In the genomic region with DNA sequence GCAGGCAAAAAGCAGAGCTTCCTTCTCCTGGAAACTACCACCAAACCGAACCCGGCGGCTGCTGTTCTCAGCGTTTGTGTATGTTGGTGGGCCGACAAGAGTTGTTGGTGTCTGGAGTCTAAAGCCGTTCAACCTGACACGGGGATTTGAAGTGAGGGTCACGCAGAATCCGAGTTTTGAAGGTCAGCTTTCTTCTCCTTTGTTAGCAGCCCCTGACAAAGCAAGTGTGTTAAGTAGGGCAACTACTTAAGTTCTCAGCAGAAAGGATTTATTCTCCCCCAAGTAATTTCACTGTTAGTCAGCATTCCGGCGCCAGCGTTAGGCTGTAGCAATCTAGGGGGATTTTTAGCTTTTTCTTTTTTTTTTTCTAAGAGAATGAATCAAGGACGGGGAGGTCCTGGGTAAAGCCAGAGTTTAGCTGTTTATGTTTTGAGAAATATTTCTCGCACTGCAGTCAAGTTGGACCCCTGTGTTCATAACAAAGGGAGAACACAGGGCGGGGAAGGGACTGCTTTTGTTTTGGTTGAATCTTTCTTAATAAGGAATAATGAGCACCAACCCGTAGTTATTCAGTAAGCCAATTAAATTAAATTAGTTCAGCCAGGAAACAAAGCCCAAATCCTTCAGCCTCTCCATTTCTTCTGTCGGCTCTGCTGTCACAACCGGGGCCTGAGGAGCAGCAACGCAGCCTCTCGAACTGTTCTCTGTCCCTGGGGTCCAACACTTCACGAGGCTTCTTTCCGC, we compare ENCODE assay signal across 21 mouse cellular contexts.
DNase-seq lines count a peak whose midpoint lies in the region; ATAC-seq lines count a peak whose summit lies in the region.
"Had no signal": no experiment of that assay in that cellular context is flagged by ENCODE, and none has a peak within 500 bp of the region (broad histone marks: within the 10 kb centered on the region; RNA-seq: fewer than 3 reads in every experiment).

No protein-coding gene starts in this region.

- DNase-seq in midbrain, embryonic 11.5 days (ENCODE audit: low spot score, missing footprints), result peak; percentile 82
- no peak for DNase-seq in left cerebral cortex, postnatal 36 days (ENCODE audit: low spot score in 2 of 2)
- DNase-seq in lung, postnatal 14 days, result no peak
- DNase-seq in left cerebral cortex, adult 8-10 months (ENCODE audit: low spot score in 2 of 2), result no peak
- DNase-seq in left cerebral cortex, adult 18-20 months (ENCODE audit: low spot score in 2 of 2), result no peak
- DNase-seq: adrenal gland, postnatal 10 days; cerebellum, adult 9-11 months; heart, adult 11 months; kidney, adult 18-20 months; kidney, postnatal 36 days; liver, embryonic 13.5 days; lung, postnatal 10 days; spleen, adult 18-20 months; thymus, postnatal 25 days had no signal

- no peak for ATAC-seq in neural tube, embryonic 13.5 days (ENCODE audit: low read depth)
- no peak for ATAC-seq in neural tube, embryonic 15.5 days (ENCODE audit: low FRiP score)
- no peak for ATAC-seq in forebrain, embryonic 12.5 days (ENCODE audit: low FRiP score)
- ATAC-seq in midbrain, embryonic 11.5 days (ENCODE audit: low FRiP score), result no peak

- no peaks in the 10 kb centered on the region for H3K27me3 ChIP-seq in neural tube, embryonic 13.5 days
- no peaks in the 10 kb centered on the region for H3K27me3 ChIP-seq in neural tube, embryonic 15.5 days (replicated peaks)
- H3K27me3 ChIP-seq in forebrain, embryonic 12.5 days, result peaks cover 10% of the 10 kb centered on the region
- no peaks in the 10 kb centered on the region for H3K27me3 ChIP-seq in midbrain, embryonic 11.5 days (ENCODE audit: control insufficient read depth, insufficient read depth, low read length)
- H3K27me3 ChIP-seq: liver, embryonic 13.5 days; neural tube, embryonic 12.5 days; stomach, embryonic 15.5 days had no signal

- H3K4me2 ChIP-seq in neural tube, embryonic 13.5 days, result no peak overlapping the region
- no peak overlapping the region for H3K4me2 ChIP-seq in neural tube, embryonic 15.5 days
- peak overlapping the region; percentile 31 for H3K4me2 ChIP-seq in forebrain, embryonic 12.5 days
- H3K4me2 ChIP-seq in midbrain, embryonic 11.5 days, result no peak overlapping the region
- H3K4me2 ChIP-seq: liver, embryonic 13.5 days; neural tube, embryonic 12.5 days; stomach, embryonic 15.5 days had no signal

- intact Hi-C loops in left cerebral cortex, postnatal 36 days (cut with DNase I), result no loop called here

- H3K36me3 ChIP-seq in neural tube, embryonic 13.5 days, result no peaks in the 10 kb centered on the region
- H3K36me3 ChIP-seq in neural tube, embryonic 15.5 days, result no peaks in the 10 kb centered on the region
- H3K36me3 ChIP-seq in forebrain, embryonic 12.5 days (replicated peaks), result no peaks in the 10 kb centered on the region
- no peaks in the 10 kb centered on the region for H3K36me3 ChIP-seq in midbrain, embryonic 11.5 days (ENCODE audit: control insufficient read depth, insufficient read depth, low read length)
- H3K36me3 ChIP-seq: limb, embryonic 10.5 days; liver, embryonic 13.5 days; neural tube, embryonic 12.5 days; stomach, embryonic 15.5 days had no signal

- 68% methylated on average over 22 of the region's 22 CpGs for WGBS in neural tube, embryonic 13.5 days
- WGBS in neural tube, embryonic 15.5 days, result 55% methylated on average over 22 of the region's 22 CpGs
- WGBS in forebrain, embryonic 12.5 days, result 18% methylated on average over 22 of the region's 22 CpGs
- 51% methylated on average over 22 of the region's 22 CpGs for WGBS in midbrain, embryonic 11.5 days

- peaks cover 16% of the 10 kb centered on the region; the same call in 1 of the 2 replicates for H3K4me1 ChIP-seq in neural tube, embryonic 13.5 days (replicated peaks)
- peaks cover 13% of the 10 kb centered on the region; the same call in 1 of the 2 replicates for H3K4me1 ChIP-seq in neural tube, embryonic 15.5 days
- peaks cover 12% of the 10 kb centered on the region for H3K4me1 ChIP-seq in forebrain, embryonic 12.5 days
- H3K4me1 ChIP-seq in midbrain, embryonic 11.5 days (ENCODE audit: control insufficient read depth, insufficient read depth, low read length), result no peaks in the 10 kb centered on the region
- H3K4me1 ChIP-seq: liver, embryonic 13.5 days; neural tube, embryonic 12.5 days; stomach, embryonic 15.5 days had no signal

- peaks cover 11% of the 10 kb centered on the region for H3K9me3 ChIP-seq in neural tube, embryonic 13.5 days
- peaks cover 5% of the 10 kb centered on the region; the same call in 1 of the 2 replicates for H3K9me3 ChIP-seq in neural tube, embryonic 15.5 days (replicated peaks)
- H3K9me3 ChIP-seq in forebrain, embryonic 12.5 days, result peaks cover 12% of the 10 kb centered on the region
- H3K9me3 ChIP-seq in midbrain, embryonic 11.5 days (ENCODE audit: control insufficient read depth, low read length), result no peaks in the 10 kb centered on the region
- H3K9me3 ChIP-seq: stomach, embryonic 15.5 days had no signal

- H3K9ac ChIP-seq in neural tube, embryonic 13.5 days, result no peak overlapping the region
- no peak overlapping the region for H3K9ac ChIP-seq in neural tube, embryonic 15.5 days (replicated peaks)
- H3K9ac ChIP-seq in forebrain, embryonic 12.5 days, result no peak overlapping the region
- H3K9ac ChIP-seq in midbrain, embryonic 11.5 days (ENCODE audit: low read length), result no peak overlapping the region
- H3K9ac ChIP-seq: liver, embryonic 13.5 days; neural tube, embryonic 12.5 days; stomach, embryonic 15.5 days had no signal

- no peak overlapping the region for H3K4me3 ChIP-seq in neural tube, embryonic 13.5 days
- H3K4me3 ChIP-seq in neural tube, embryonic 15.5 days (replicated peaks), result no peak overlapping the region
- H3K4me3 ChIP-seq in forebrain, embryonic 12.5 days (replicated peaks), result no peak overlapping the region
- H3K4me3 ChIP-seq in midbrain, embryonic 11.5 days (ENCODE audit: low read depth, low read length), result no peak overlapping the region
- H3K4me3 ChIP-seq: erythroblast, embryonic 14.5 days; limb, embryonic 10.5 days; liver, embryonic 13.5 days; neural tube, embryonic 12.5 days; stomach, embryonic 15.5 days had no signal

- 0 out of 2 replicates have a peak overlapping the region, but pooled peaks have one; percentile 18 for H3K27ac ChIP-seq in neural tube, embryonic 13.5 days (replicated peaks)
- H3K27ac ChIP-seq in neural tube, embryonic 15.5 days (replicated peaks), result no peak overlapping the region; the same call in 1 of the 2 replicates
- H3K27ac ChIP-seq in forebrain, embryonic 12.5 days, result no peak overlapping the region
- H3K27ac ChIP-seq in midbrain, embryonic 11.5 days (ENCODE audit: low read depth, low read length), result no peak overlapping the region
- H3K27ac ChIP-seq: limb, embryonic 10.5 days; liver, embryonic 13.5 days; neural tube, embryonic 12.5 days; stomach, embryonic 15.5 days had no signal
